Mouse (Mus musculus): Measurements from ENCODE around the gene Bok.

Gene Bok

GRCm38 (mm10) chr1:93740671-93741070, 55.2 kb downstream of the Bok start:
- in situ Hi-C loops (cut with MboI, MseI): no loop called here

GRCm38 (mm10) chr1:93741987-93742386, 56.5 kb downstream of the Bok start:
- in situ Hi-C loops (cut with MboI, MseI): no loop called here

- in situ Hi-C loops (cut with MboI, MseI): no loop called here
Measured at GRCm38 (mm10) chr1:93742910-93743309, 57.5 kb downstream of the Bok start.

All from regulatory T cell (primary cell).